Mouse (Mus musculus): ENCODE measurements around the gene Cgnl1. TPM values are rescaled to one million over a fixed set of nuclear protein-coding genes. Genes with fewer than 3 reads are reported as not detected.
A peak's percentile ranks its signal among the peaks of the same experiment; 100 is the strongest.

The Cgnl1 gene
- 1 to 10 TPM; 8.5 to 9.3 TPM for total RNA-seq (2021)
- long read RNA-seq, experiment 1, full-length matches to known transcripts = 2 of 4 reads
- long read RNA-seq, experiment 1, partial matches to known transcripts = 0 of 4 reads
- long read RNA-seq, experiment 1, other reads (novel, unspliced or antisense) = 2 of 4 reads
- long read RNA-seq, experiment 2, full-length matches to known transcripts = 1 of 2 reads
- long read RNA-seq, experiment 2, partial matches to known transcripts = 0 of 2 reads
- long read RNA-seq, experiment 2, other reads (novel, unspliced or antisense) = 1 of 2 reads

DNA sequence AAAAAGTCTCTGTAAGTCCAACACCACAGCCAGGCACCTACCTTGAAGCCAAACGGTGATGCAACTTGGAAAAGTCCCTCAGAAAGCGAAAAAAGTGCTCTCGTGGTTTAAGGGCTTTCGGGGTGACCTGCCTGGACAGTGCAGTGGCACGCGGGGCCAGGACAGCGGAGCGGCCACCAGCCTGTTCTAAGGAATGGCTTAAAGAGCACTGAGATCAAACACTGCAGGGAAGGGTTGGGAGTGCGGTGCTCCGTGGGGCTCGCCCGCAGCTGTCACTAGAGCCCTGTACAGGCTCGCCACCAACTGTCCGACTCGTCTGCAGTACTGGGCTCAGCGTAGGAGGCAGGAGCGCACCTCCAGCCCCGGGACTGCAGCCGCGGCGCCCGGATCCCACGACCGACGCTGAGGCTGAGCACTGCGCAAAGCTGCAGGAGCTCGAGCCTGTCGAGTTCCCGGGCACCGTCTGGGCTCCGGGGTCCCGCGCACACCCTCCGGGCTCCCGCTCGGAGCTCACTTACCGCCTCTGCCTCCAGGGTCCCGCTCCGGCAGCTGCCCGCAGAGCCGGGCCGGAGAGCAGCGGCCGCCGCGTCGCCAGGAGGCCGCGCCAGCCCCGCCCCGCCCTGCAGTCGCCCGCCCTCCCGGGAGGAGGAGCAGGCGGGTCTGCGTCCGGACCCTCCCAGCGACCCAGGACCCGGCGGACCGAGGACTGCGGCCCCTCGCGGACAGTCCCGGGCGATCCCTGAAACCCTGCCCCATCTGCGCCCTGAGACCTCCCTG is at the start of gene Cgnl1:
Gene Cgnl1, minus strand, starts transcription at position 612 of the 777 bp plus-strand sequence.
- DNase-seq = peak; percentile 73
- intact Hi-C loops (cut with DNase I; ENCODE audit: low total_unique reads) = loop anchor here (10.0 kb wide), 1 partner anchor 126 kb away; no protein-coding TSS in a partner anchor

DNA sequence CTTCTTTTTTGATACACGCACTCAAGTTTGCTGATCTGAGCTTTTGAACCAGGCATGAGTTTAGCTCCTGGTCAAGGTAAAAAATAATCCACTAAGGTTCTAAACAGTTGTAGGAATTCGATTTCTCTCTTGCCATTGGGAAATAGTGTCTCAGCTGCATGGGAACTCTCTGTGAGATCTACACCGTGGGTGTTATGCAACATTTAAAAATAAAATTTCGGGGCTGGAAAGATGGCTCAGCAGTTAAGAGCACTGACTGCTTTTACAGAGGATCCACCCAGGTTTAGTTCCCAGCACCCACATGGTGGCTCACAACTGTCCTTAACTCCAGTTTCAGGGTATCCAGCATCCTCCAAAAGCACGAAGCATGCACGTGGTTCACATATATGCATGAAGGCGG is 47.1 kb upstream of the Cgnl1 start:
- DNase-seq = no peak
- intact Hi-C loops (cut with DNase I; ENCODE audit: low total_unique reads) = no loop called here

GRCm38 (mm10) chr9:71816121-71816520 is 44.7 kb upstream of the Cgnl1 start:
- intact Hi-C loops (cut with DNase I; ENCODE audit: low total_unique reads) = no loop called here
- DNase-seq = no peak

DNA sequence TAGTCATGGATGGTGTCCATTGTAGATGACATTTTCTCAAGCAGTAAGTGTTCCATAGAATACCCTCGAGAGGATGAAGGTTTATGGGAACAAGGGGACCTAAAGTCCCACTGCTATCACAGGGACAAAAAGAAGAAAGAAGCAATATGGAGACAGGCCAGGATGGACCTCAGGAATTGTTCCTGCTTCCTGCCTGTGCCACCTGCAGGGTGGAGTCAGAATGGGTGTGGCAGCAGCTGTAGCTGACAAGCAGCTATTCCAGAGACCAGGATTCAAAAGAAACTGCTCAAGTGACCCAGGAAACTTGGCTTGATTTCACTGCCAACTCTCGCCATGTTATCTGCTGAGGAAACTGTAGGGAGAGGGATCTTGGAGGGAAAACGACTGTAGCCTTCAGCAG is 42.2 kb upstream of the Cgnl1 start:
- intact Hi-C loops (cut with DNase I; ENCODE audit: low total_unique reads) = no loop called here
- no peak for DNase-seq

GRCm38 (mm10) chr9:71812914-71813313 is 41.5 kb upstream of the Cgnl1 start:
- no peak for DNase-seq
- intact Hi-C loops (cut with DNase I; ENCODE audit: low total_unique reads) = no loop called here

- no peak for DNase-seq
- intact Hi-C loops (cut with DNase I; ENCODE audit: low total_unique reads) = no loop called here
These were observed 41.0 kb upstream of the Cgnl1 start for GRCm38 (mm10) chr9:71812402-71812801.

DNA sequence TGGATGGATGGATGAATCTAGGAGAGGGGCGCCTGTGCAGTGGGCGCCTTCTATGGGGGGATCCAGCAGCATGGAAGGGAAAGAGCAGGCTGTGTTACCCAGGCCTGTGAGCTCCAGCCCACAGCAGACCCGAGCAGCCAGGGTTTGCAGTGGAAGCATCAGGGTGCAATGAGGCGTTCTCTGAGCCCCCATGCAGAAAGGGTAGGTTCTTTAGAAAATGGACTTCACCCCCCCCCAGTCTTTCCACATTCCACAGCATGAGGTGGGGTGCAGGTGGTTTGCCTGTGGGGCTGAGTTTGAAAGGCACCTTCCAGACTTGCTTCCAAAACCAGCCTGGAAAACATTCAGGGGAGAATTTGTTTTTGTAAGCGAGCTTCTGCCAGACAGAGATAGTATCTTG is 40.0 kb upstream of the Cgnl1 start:
- intact Hi-C loops (cut with DNase I; ENCODE audit: low total_unique reads) = no loop called here
- no peak for DNase-seq

DNA sequence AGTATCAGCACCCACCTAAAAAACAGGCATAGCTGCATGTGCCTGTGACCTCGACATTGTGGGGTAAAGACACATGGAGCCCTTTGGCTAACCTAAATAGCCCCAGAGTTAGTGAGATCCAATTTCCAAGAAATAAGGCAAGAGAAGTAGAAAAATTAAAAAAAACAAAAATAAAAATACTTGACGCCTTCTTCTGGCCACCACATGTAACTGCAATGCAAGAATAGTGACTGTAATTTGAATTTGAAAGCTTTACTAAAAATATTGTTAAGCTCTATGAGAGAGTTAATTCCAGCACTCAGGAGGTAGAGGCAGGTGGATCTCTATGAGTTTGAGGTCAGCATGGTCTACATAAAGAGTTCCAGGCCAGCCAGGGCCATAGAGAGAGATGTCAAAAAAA is 39.3 kb upstream of the Cgnl1 start:
- DNase-seq = no peak
- intact Hi-C loops (cut with DNase I; ENCODE audit: low total_unique reads) = no loop called here

DNA sequence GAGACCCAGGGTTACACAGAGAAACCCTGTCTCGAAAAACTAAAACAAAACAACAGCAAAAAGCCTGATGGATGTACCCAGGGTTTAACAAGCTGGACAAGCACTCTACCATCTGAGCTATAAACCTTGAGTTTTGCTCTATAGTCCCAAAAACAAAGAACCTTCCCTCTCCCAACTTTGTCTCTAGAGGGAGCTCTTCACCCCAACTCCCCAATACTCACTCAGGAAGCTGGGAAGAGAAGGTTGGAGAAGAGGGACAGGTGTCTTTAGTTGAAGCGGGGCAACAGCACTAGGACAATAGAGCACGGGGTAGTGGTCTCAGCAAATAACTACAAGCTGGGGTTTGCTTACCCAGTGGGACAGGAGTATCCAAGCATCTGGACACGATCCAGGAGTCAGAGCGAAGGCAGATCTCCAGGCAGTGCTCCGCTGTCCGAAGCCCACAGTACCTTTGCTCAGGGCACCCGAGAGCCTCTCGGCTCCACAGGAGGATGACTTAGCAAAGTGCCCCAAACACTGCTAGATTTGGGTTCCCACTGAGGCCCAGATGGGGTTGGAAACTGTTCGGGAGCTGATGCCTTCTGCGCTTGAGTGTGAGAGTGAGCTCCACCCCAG is 37.3 kb upstream of the Cgnl1 start:
- intact Hi-C loops (cut with DNase I; ENCODE audit: low total_unique reads) = no loop called here
- DNase-seq = no peak

GRCm38 (mm10) chr9:71807801-71808200 is 36.4 kb upstream of the Cgnl1 start:
- no peak for DNase-seq
- intact Hi-C loops (cut with DNase I; ENCODE audit: low total_unique reads) = loop anchor here (2.0 kb wide), 1 partner anchor 161 kb away; no protein-coding TSS in a partner anchor

DNA sequence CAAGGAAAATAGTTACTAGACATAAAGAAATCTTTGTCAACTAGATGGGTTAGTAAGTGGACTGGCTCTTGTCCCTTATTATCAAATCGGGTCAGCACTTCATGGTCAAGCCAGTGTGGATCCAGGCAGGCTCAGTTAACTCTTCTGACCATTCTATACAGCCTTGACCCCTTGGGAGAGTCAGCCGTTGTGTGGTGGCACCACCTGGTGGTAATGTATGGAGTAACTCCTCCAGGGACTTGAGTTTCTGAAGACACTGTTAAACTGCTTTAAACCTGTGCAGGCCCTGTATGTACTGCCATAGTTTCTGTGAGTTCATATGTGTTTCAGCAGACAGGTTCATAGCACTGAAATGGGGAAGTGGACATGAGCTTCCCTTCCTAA is 35.0 kb upstream of the Cgnl1 start:
- peak; percentile 78 for DNase-seq
- intact Hi-C loops (cut with DNase I; ENCODE audit: low total_unique reads) = loop anchor here (2.0 kb wide), 1 partner anchor 160 kb away; no protein-coding TSS in a partner anchor

DNA sequence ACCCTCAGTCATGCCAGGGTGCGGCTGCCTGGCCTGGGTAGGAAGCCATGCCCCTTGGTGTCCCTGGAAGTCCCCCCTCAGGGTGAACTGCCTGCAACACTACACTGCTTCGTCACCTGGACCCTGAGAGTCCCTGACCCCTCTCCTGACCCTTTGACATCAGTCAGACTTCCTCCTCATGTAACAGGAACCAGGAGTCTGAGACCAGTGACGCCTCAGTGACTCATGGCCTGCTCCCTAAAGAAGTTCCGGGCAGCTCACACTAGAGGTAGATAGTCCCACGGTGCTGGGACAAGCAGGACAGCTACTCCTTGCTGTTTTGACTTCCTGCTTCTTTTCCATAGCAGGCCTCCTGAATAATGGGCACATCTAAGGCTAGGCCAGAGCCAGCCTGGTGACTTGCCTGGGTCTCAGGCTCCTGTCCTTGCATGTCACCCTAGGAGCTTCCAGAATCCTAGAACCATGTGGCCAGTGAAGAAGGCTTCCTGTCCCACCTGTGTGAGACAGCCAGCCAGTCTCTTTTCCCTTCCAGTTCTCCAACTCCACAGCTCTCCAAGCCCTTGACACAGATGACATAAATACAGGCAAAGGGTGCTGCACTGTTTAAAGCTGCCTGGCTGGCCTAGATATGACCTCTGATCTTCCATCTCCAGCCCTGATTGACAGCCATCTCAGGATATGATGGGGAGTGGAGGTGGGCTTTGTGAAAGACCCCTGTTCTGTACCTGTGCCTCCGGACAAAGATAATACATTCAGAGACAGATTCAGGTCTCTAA is 34.4 kb upstream of the Cgnl1 start:
- no peak for DNase-seq
- intact Hi-C loops (cut with DNase I; ENCODE audit: low total_unique reads) = loop anchor here (2.0 kb wide), 1 partner anchor 159 kb away; no protein-coding TSS in a partner anchor

DNA sequence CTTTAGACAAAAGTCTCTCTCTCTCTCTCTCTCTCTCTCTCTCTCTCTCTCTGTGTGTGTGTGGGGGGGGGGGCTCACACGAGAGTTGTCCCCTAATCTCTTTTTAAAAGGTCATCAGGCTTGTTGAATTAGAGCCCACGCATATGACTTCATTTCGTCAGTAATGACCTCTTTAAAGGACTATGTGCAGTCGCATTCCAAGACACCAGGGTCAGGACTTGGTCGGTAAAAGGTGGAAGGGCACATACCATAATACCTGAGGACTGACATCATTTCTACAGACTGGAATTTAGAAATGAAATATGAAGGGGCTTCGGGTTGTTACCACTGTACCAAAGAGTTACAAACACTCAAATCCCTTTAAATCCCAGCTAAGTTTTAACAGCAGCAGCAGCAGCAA is 32.7 kb upstream of the Cgnl1 start:
- DNase-seq = no peak
- intact Hi-C loops (cut with DNase I; ENCODE audit: low total_unique reads) = no loop called here

DNA sequence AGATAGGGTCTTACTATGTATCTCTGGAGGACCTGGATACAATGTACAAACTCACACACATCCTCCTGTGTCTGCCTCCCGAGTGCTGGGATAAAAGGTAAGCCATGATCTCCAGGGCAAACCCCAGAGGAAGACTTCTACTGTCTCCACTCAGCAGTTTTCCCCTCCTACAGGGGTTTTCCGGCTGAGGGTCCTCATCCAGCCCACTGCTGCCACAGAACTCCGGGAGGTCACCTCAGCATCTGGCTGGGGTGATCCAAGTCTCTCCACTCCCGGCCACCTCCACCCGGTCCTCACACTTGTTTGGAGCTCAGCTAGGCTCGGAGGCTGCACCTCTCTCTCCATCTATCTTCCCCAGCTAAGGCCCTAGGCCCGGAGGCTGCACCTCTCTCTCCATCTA is 31.9 kb upstream of the Cgnl1 start:
- no peak for DNase-seq
- intact Hi-C loops (cut with DNase I; ENCODE audit: low total_unique reads) = no loop called here

GRCm38 (mm10) chr9:71799598-71799997 is 28.2 kb upstream of the Cgnl1 start:
- intact Hi-C loops (cut with DNase I; ENCODE audit: low total_unique reads) = no loop called here
- no peak for DNase-seq

- intact Hi-C loops (cut with DNase I; ENCODE audit: low total_unique reads) = no loop called here
- DNase-seq = no peak
These were observed 26.8 kb upstream of the Cgnl1 start for GRCm38 (mm10) chr9:71798176-71798575.

GRCm38 (mm10) chr9:71777404-71777803 is 6.0 kb upstream of the Cgnl1 start:
- no peak for DNase-seq
- intact Hi-C loops (cut with DNase I; ENCODE audit: low total_unique reads) = loop anchor here (10.0 kb wide), 1 partner anchor 133 kb away; no protein-coding TSS in a partner anchor

DNA sequence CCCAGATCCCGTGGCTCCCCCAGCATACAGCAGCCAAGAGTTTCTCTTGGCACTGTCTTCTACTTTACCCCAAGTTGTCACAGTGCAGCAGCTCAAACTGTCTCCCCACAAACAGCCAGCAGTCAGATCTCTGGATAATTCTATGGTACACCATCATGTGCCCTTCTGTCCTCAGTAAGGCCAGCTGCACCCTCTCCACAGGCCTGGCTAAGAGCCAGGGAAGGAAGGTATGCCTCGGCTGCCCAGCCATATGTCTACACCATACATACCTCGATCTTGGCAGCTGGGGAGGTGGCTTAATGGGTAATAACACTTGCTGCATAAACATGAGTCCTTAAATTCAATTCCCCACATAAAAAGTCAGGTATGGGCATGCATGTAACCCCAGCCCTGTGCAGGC is 4.9 kb upstream of the Cgnl1 start:
- intact Hi-C loops (cut with DNase I; ENCODE audit: low total_unique reads) = loop anchor here (10.0 kb wide), 1 partner anchor 132 kb away; no protein-coding TSS in a partner anchor
- DNase-seq = no peak

GRCm38 (mm10) chr9:71773563-71773962 is 2.2 kb upstream of the Cgnl1 start:
- no peak for DNase-seq
- intact Hi-C loops (cut with DNase I; ENCODE audit: low total_unique reads) = loop anchor here (10.0 kb wide), 1 partner anchor 129 kb away; no protein-coding TSS in a partner anchor
